Mouse (Mus musculus): ENCODE measurements around the gene Car14. TPM values are rescaled to one million over a fixed set of nuclear protein-coding genes. Genes with fewer than 3 reads are reported as not detected.
A peak's percentile ranks its signal among the peaks of the same experiment; 100 is the strongest.
"Not testable (repeated sequence)": the region's sequence is repeated elsewhere in the genome, so short reads cannot be mapped to it uniquely, and the experiment has no call there.

Gene Car14
- polyA plus RNA-seq, 1 experiment, result not detected

DNA sequence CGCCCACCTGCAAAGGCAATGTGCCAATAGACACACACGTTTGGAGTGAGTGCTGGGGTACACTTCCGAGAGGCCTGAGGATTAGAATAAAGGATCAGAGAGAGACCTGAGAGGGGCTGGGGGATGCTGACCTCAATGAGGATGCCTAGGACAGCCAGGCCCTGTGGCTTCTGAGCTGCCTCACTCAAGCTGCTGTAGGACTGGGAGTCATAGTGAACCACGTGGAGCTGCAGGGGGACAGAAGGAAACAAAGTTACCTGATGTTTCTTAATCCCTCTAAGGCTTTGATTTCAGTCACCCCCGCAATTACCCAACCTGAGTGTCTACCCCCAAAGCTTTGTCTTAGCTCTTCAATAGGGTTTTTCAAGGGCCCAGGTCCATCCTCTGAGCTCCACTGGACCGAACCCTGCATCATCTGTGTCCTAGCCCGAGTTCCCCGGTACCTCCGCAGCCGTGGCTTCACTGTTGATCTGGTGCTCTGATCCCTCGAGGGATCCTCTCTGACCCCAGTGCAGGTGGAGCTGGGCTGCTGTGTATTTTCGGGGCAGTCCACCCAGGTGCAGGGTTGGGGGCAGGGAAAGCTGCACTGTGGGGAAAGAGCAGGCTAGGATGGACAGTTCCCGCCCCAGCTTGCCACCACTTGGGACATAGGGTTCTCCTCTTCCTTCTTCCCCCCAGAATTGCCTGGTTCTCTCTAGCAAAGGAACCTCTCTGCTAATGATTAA, 4.5 kb downstream of the Car14 start:
- Histone ChIP-seq H3K4me1 (ENCODE audit: control insufficient read depth) (peaks cover 12% of the 10 kb centered on the region), H3K4me3 (replicated peaks) (no peak overlapping the region), H3K36me3 (ENCODE audit: control insufficient read depth) (peaks cover 13% of the 10 kb centered on the region), H3K9me3 (ENCODE audit: control insufficient read depth, low read length) (peaks cover 8% of the 10 kb centered on the region; the same call in 1 of the 2 replicates), H3K27me3 (ENCODE audit: control insufficient read depth) (peaks cover 48% of the 10 kb centered on the region)
- no peak for TF ChIP-seq GATA1 (IDR thresholded peaks at IDR 0.05; ENCODE audit: low read length)
- TF ChIP-seq TAL1 (IDR thresholded peaks at IDR 0.05; ENCODE audit: low read length), result no peak

DNA sequence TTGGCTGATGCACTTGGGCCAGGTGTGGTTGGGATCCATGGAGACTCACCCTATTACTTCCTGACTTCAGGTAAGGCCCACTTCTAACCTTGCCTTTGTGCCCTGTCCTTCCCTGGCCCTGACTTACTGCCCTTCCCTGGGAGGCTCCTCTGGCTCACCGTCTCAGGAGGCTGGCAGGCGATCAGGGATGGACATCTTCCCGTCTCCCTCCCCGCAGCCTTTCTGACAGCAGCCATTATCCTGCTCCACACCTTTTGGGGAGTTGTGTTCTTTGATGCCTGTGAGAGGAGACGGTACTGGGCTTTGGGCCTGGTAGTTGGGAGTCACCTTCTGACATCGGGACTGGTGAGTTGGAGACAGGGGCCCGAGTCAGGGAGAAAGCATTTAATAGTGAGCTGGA, 9.0 kb downstream of the Car14 start:
- not testable (repeated sequence) for H3K9me3 ChIP-seq (ENCODE audit: control insufficient read depth, low read length); H3K4me3 ChIP-seq (replicated peaks)
- Histone ChIP-seq H3K36me3 (ENCODE audit: control insufficient read depth) (peaks cover 13% of the 10 kb centered on the region), H3K27me3 (ENCODE audit: control insufficient read depth) (peaks cover 23% of the 10 kb centered on the region), H3K4me1 (ENCODE audit: control insufficient read depth) (peaks cover 40% of the 10 kb centered on the region)

- Histone ChIP-seq H3K36me3 (ENCODE audit: control insufficient read depth) (peaks cover 13% of the 10 kb centered on the region), H3K9me3 (ENCODE audit: control insufficient read depth, low read length) (no peaks in the 10 kb centered on the region), H3K4me3 (replicated peaks) (peak overlapping the region; percentile 72), H3K27me3 (ENCODE audit: control insufficient read depth) (peaks cover 20% of the 10 kb centered on the region), H3K4me1 (ENCODE audit: control insufficient read depth) (peaks cover 40% of the 10 kb centered on the region)
- TF ChIP-seq TAL1 (IDR thresholded peaks at IDR 0.05; ENCODE audit: low read length) (no peak), GATA1 (IDR thresholded peaks at IDR 0.05; ENCODE audit: low read length) (no peak)
Measured at GRCm38 (mm10) chr3:95894317-95895160, 10.0 kb downstream of the Car14 start.

- not testable (repeated sequence) for H3K9me3 ChIP-seq (ENCODE audit: control insufficient read depth, low read length)
- H3K36me3 ChIP-seq (ENCODE audit: control insufficient read depth), result peaks cover 13% of the 10 kb centered on the region
- H3K4me3 ChIP-seq (replicated peaks), result peak within 1 kb of the TSS; percentile 72
- peaks cover 40% of the 10 kb centered on the region for H3K4me1 ChIP-seq (ENCODE audit: control insufficient read depth)
- H3K27me3 ChIP-seq (ENCODE audit: control insufficient read depth), result peaks cover 20% of the 10 kb centered on the region
Measured at GRCm38 (mm10) chr3:95893606-95894316, 10.7 kb downstream of the Car14 start, which contains the start of gene Aph1a. TSS of gene Aph1a (plus strand) at chr3:95893969.

DNA sequence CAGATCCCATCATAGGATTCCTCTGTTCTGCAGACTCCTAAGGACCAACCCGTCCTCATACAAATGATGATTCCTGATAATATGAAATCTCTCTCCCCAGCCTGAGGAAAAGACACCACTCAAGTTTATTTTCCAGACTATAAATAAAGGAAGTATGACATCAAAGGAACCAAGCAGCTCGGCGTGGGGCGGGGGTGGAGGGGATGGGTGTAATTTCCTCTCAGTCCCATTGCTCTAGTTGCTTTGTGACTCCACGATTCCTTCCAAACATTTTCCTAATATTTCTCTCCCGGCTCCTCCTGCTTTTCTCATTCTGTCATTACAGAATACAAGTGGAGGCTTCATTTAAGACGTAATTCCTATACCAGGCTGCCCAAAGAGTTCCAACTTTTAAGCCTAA, 11.4 kb downstream of the Car14 start:
- H3K27me3 ChIP-seq (ENCODE audit: control insufficient read depth), result peaks cover 20% of the 10 kb centered on the region
- H3K4me1 ChIP-seq (ENCODE audit: control insufficient read depth), result peaks cover 40% of the 10 kb centered on the region
- H3K9me3 ChIP-seq (ENCODE audit: control insufficient read depth, low read length), result no peaks in the 10 kb centered on the region
- peak overlapping the region; percentile 66 for H3K4me3 ChIP-seq (replicated peaks)
- TF ChIP-seq GATA1 (IDR thresholded peaks at IDR 0.05; ENCODE audit: low read length), result no peak
- TF ChIP-seq TAL1 (IDR thresholded peaks at IDR 0.05; ENCODE audit: low read length), result no peak
- peaks cover 13% of the 10 kb centered on the region for H3K36me3 ChIP-seq (ENCODE audit: control insufficient read depth)

- peaks cover 40% of the 10 kb centered on the region for H3K4me1 ChIP-seq (ENCODE audit: control insufficient read depth)
- H3K4me3 ChIP-seq (replicated peaks), result no peak overlapping the region
- no peaks in the 10 kb centered on the region for H3K9me3 ChIP-seq (ENCODE audit: control insufficient read depth, low read length)
Measured at GRCm38 (mm10) chr3:95892066-95893052, 12.1 kb downstream of the Car14 start.

DNA sequence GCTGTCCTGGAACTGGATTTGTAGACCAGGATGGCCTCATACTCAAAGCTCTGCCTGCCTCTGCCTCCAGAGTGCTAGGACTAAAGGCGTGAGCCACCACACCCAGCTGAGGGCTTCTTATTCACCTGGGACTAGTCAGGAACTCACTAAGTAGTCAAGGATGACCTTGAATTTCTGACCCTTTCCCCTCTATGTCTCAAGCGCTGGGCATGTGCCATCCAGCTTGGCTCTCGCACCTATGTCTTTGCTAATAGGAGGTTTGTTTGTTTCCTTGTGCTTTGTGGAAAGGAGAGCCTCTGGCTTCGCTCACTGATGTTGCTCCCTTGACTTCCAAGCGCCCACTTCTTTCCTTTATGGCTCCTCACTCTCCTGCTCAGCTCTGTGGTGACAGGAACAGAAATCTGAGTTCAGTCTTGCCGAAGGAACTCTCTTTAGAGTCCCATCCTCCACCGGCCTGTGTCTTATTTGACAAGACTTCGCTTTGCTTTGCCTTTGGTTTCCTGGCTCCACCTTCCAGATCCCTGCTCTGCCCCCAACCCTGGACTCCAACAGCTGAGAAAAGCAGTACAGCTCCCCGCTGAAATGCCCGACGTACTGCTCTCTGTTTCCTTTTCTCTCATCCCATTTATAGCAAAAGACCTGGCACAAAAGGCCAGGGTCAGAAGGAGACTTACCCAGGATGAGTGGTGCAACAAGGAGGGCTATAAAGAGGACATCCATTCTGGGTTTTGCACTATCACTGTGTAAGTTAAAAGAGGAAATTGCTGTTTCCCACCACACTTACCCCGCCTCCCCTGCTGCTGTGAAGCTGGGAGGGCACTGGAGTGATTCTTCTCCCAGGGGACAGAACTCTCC, 13.1 kb downstream of the Car14 start, which contains the start of gene BC028528:
Gene BC028528, minus strand, starts transcription at position 795 of the 855 bp plus-strand sequence.
- H3K4me1 ChIP-seq (ENCODE audit: control insufficient read depth), result peaks cover 40% of the 10 kb centered on the region
- TF ChIP-seq GATA1 (IDR thresholded peaks at IDR 0.05; ENCODE audit: low read length) (no peak), TAL1 (IDR thresholded peaks at IDR 0.05; ENCODE audit: low read length) (no peak)

More at GRCm38 (mm10) chr3:95892066-95893052, 12.1 kb downstream of the Car14 start:
- Histone ChIP-seq H3K27me3 (ENCODE audit: control insufficient read depth) (peaks cover 25% of the 10 kb centered on the region), H3K36me3 (ENCODE audit: control insufficient read depth) (peaks cover 8% of the 10 kb centered on the region)
- TF ChIP-seq TAL1 (IDR thresholded peaks at IDR 0.05; ENCODE audit: low read length), result no peak
- no peak for TF ChIP-seq GATA1 (IDR thresholded peaks at IDR 0.05; ENCODE audit: low read length)

More for the DNA sequence above, 13.1 kb downstream of the Car14 start, which contains the start of gene BC028528:
- no peak within 1 kb of the TSS for H3K4me3 ChIP-seq (replicated peaks)
- peaks cover 25% of the 10 kb centered on the region for H3K27me3 ChIP-seq (ENCODE audit: control insufficient read depth)
- H3K36me3 ChIP-seq (ENCODE audit: control insufficient read depth), result peaks cover 8% of the 10 kb centered on the region
- H3K9me3 ChIP-seq (ENCODE audit: control insufficient read depth, low read length), result no peaks in the 10 kb centered on the region
